Mouse (Mus musculus): ENCODE data around the gene Cnn1. TPM values are rescaled to one million over a fixed set of nuclear protein-coding genes. Genes with fewer than 3 reads are reported as not detected.

Cnn1 gene
- total and polyA plus RNA-seq, 3 experiments: 8.4 to 26.5 (median 8.6) TPM

DNA sequence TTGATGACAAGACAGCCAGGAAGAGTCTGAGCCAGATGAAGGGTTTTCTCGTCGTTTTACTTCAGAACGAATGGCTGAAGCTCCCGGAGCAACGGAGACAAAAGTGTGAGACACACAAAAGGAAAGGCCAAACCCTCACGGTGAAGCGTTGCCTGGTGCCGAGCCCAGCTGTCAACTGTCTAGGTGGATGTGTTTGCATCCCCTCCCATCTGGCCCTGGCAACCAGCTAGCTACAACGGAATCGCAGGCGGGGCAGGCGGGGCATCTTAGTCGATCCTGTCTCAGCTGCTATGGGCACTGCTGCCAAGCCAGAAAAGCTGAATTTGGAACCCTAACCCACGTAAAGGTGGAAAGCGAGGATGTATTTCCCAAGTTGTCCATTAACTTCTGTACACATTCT is 17.1 kb downstream of the Cnn1 start:
- H3K9ac ChIP-seq (ENCODE audit: low read depth, low read length): no peak overlapping the region
- H3K36me3 ChIP-seq (ENCODE audit: control insufficient read depth, insufficient read depth, low read length): no peaks in the 10 kb centered on the region
- intact Hi-C loops (cut with DNase I): loop anchor here (2.0 to 10.0 kb wide), 2 partner anchors 45 to 111 kb away; partner anchors contain the start of genes Ccdc151, Gm49318, Prkcsh and Zfp653
- 20% methylated on average over 15 of the region's 15 CpGs for WGBS
- H3K79me2 ChIP-seq (replicated peaks; ENCODE audit: control insufficient read depth, insufficient read depth, low read length): no peaks in the 10 kb centered on the region
- no peak for DNase-seq
- H3K27ac ChIP-seq: no peak overlapping the region
- no peaks in the 10 kb centered on the region for H3K27me3 ChIP-seq (ENCODE audit: control insufficient read depth, insufficient read depth, low read length)
- TF ChIP-seq POLR2A (IDR thresholded peaks at IDR 0.05; ENCODE audit: insufficient read depth, low read depth, low read length) (no peak), CTCF (IDR thresholded peaks at IDR 0.05) (no peak), EP300 (IDR thresholded peaks at IDR 0.05; ENCODE audit: insufficient read depth, low read depth, low read length) (no peak)
- peaks cover 3% of the 10 kb centered on the region for H3K4me1 ChIP-seq (ENCODE audit: control insufficient read depth, insufficient read depth, low read length)
- H3K4me3 ChIP-seq: peak overlapping the region; percentile 73

DNA sequence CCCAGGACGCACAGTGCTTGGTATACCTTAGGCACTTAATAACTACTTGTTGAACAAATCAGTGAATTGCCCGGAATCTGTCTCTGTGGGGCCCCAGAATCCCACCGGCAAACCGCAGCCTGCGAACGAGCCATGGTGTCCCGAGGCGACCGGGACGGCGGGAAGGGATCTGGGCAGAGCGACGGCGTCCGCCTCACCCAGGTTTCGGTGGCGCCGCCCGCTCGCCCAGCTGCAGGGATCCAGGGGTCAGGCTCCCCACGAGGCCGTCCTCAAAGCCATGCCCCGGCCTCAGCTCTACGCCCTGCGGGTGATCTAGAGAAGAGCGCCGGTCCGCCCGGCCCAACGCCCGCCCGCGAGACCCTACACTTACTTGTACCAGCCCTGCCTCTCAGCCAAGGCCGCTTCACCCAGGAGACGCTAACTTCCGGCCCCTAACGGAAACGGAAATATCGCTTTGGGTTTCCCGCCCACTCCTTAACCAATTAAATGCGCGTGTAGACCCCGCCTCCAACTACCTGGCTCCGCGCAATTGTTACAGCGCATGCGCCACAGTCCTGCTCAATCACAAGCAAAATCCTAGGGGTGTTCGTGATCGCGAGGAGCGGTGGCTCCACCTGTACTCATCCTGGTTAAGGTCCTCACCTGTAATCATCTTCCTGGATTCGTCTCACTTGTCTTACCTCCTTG is 17.9 kb downstream of the Cnn1 start, which contains the start of gene Elof1:
Gene Elof1 (minus strand): TSS at position 433 of the 687 bp plus-strand sequence.
- Histone ChIP-seq H3K36me3 (ENCODE audit: control insufficient read depth, insufficient read depth, low read length) (no peaks in the 10 kb centered on the region), H3K4me1 (ENCODE audit: control insufficient read depth, insufficient read depth, low read length) (peaks cover 3% of the 10 kb centered on the region), H3K79me2 (replicated peaks; ENCODE audit: control insufficient read depth, insufficient read depth, low read length) (no peaks in the 10 kb centered on the region), H3K27ac (peak within 1 kb of the TSS; percentile 86), H3K4me3 (peak within 1 kb of the TSS; percentile 73), H3K9ac (ENCODE audit: low read depth, low read length) (peak within 1 kb of the TSS; percentile 83), H3K27me3 (ENCODE audit: control insufficient read depth, insufficient read depth, low read length) (no peaks in the 10 kb centered on the region)
- intact Hi-C loops (cut with DNase I): loop anchor here (2.0 to 10.0 kb wide), 2 partner anchors 46 to 112 kb away; partner anchors contain the start of genes Ccdc151, Gm49318, Prkcsh and Zfp653
- DNase-seq: peak; percentile 90 to 94
- TF ChIP-seq CTCF (IDR thresholded peaks at IDR 0.05) (no peak), POLR2A (IDR thresholded peaks at IDR 0.05; ENCODE audit: insufficient read depth, low read depth, low read length) (peak; percentile 88), EP300 (IDR thresholded peaks at IDR 0.05; ENCODE audit: insufficient read depth, low read depth, low read length) (peak; percentile 42; the same call in 1 of the 2 replicates)
- under 1% methylated on average over 52 of the region's 52 CpGs for WGBS

DNA sequence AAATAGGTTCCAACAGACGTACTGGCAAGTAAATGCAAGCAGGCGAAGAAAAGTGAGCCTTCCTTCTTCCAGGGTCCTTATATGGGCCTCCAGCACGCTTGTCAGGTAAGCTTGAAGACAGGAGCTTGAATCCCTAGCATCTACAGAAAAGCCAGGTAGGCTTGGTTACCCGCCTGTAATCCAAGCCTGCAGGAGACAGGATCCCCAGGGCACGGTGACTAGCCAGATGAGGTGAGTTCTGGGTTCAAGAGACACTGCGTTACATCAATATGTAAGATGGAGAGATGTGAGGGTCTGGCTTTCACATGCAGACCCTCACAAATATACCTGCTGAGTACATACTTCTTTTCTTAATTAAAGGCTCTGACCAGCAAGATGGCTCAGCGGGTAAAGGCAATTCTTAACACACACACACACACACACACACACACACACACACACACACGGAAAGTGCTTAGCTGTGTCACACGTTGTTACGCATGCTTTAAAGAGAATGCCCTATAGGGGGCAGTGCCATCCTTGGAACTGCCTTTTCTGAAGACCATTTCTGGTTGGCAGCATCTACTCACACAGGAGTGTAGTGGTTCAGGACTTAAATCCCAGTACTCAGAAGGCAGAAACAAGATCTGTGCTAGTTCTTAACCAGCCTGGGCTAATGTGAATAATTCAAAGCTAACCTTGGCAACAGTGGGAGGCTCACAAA is 18.9 kb downstream of the Cnn1 start:
- TF ChIP-seq CTCF (IDR thresholded peaks at IDR 0.05) (peak; percentile 50), POLR2A (IDR thresholded peaks at IDR 0.05; ENCODE audit: insufficient read depth, low read depth, low read length) (no peak), EP300 (IDR thresholded peaks at IDR 0.05; ENCODE audit: insufficient read depth, low read depth, low read length) (no peak)
- peak overlapping the region; percentile 73 for H3K4me3 ChIP-seq
- H3K27me3 ChIP-seq (ENCODE audit: control insufficient read depth, insufficient read depth, low read length): no peaks in the 10 kb centered on the region
- no peaks in the 10 kb centered on the region for H3K36me3 ChIP-seq (ENCODE audit: control insufficient read depth, insufficient read depth, low read length)
- intact Hi-C loops (cut with DNase I): loop anchor here (2.0 to 10.0 kb wide), 2 partner anchors 47 to 113 kb away; partner anchors contain the start of genes Ccdc151, Gm49318, Prkcsh and Zfp653
- no peak overlapping the region for H3K27ac ChIP-seq
- peak in 1 of 2 experiments; percentile 40 for DNase-seq
- no peak overlapping the region for H3K9ac ChIP-seq (ENCODE audit: low read depth, low read length)
- 39% methylated on average over 10 of the region's 10 CpGs for WGBS
- peaks cover 3% of the 10 kb centered on the region for H3K4me1 ChIP-seq (ENCODE audit: control insufficient read depth, insufficient read depth, low read length)
- no peaks in the 10 kb centered on the region for H3K79me2 ChIP-seq (replicated peaks; ENCODE audit: control insufficient read depth, insufficient read depth, low read length)

DNA sequence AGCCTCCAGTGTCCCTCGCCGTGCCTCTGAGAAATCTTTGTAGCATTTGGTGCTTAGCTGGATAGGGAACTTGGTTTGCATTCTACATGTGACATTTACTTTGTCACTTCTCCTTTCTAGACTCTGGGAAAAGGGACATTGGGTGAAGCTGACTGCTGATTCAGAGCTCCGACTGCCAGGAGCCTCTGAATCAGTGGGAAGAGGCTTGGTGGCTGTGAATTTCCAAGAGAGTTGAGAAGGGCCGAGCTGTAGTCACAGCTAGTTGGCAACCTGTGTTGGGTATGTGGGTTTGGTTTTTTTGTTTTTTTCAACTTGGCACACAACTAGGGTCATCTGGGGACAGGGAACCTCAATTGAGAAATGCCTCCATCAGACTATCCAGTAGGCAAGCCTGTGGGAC is 20.5 kb downstream of the Cnn1 start:
- Histone ChIP-seq H3K27me3 (ENCODE audit: control insufficient read depth, insufficient read depth, low read length) (no peaks in the 10 kb centered on the region), H3K27ac (no peak overlapping the region), H3K4me3 (no peak overlapping the region), H3K9ac (ENCODE audit: low read depth, low read length) (no peak overlapping the region), H3K79me2 (replicated peaks; ENCODE audit: control insufficient read depth, insufficient read depth, low read length) (no peaks in the 10 kb centered on the region), H3K4me1 (ENCODE audit: control insufficient read depth, insufficient read depth, low read length) (peaks cover 3% of the 10 kb centered on the region), H3K36me3 (ENCODE audit: control insufficient read depth, insufficient read depth, low read length) (no peaks in the 10 kb centered on the region)
- 85% methylated on average over 4 of the region's 4 CpGs for WGBS
- peak in 1 of 2 experiments; percentile 31 for DNase-seq
- intact Hi-C loops (cut with DNase I): loop anchor here (10.0 kb wide), 1 partner anchor 115 kb away; the partner anchor contains the start of genes Ccdc151 and Prkcsh
- no peak for TF ChIP-seq EP300 (IDR thresholded peaks at IDR 0.05; ENCODE audit: insufficient read depth, low read depth, low read length)
- TF ChIP-seq CTCF (IDR thresholded peaks at IDR 0.05): no peak
- TF ChIP-seq POLR2A (IDR thresholded peaks at IDR 0.05; ENCODE audit: insufficient read depth, low read depth, low read length): no peak

DNA sequence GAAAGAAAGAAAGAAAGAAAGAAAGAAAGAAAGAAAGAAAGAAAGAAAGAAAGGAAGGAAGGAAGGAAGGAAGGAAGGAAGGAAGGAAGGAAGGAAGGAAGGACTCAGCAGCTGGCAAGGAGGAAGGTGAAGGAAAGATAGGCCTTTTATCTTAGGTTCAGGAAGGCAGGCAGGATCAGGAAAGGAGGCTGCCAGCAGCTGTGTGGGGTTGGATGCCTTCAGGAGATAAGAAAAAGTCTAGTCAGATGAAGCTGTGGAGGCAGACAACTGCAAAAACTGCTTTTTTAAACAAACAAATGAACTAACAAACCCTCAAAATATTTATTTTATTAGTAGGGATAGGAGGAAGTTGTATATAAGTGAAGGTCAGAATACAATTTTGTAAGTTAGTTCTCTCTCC is 22.5 kb downstream of the Cnn1 start:
- Histone ChIP-seq H3K27me3 (ENCODE audit: control insufficient read depth, insufficient read depth, low read length) (no peaks in the 10 kb centered on the region), H3K36me3 (ENCODE audit: control insufficient read depth, insufficient read depth, low read length) (no peaks in the 10 kb centered on the region), H3K4me3 (no peak overlapping the region), H3K9ac (ENCODE audit: low read depth, low read length) (no peak overlapping the region), H3K4me1 (ENCODE audit: control insufficient read depth, insufficient read depth, low read length) (peaks cover 3% of the 10 kb centered on the region), H3K27ac (no peak overlapping the region), H3K79me2 (replicated peaks; ENCODE audit: control insufficient read depth, insufficient read depth, low read length) (no peaks in the 10 kb centered on the region)
- intact Hi-C loops (cut with DNase I): no loop called here
- DNase-seq: no peak
- TF ChIP-seq EP300 (IDR thresholded peaks at IDR 0.05; ENCODE audit: insufficient read depth, low read depth, low read length) (no peak), POLR2A (IDR thresholded peaks at IDR 0.05; ENCODE audit: insufficient read depth, low read depth, low read length) (no peak), CTCF (IDR thresholded peaks at IDR 0.05) (no peak)
